Comparison of ENCODE assay signal across 8 mouse cellular contexts in genomic region chr6:83185895-83186861, GRCm38 (mm10). TPM values are rescaled to one million over a fixed set of nuclear protein-coding genes. Genes with fewer than 3 reads are reported as not detected.
DNase-seq lines count a peak whose midpoint lies in the region; ATAC-seq lines count a peak whose summit lies in the region.

No protein-coding gene starts in this region.

- peak; percentile 74 for ATAC-seq in embryonic facial prominence, embryonic 15.5 days (ENCODE audit: insufficient number of reproducible peaks, low FRiP score, low TSS enrichment, low read depth)
- peak; percentile 43; the same call in 1 of the 2 replicates for ATAC-seq in heart, embryonic 16.5 days (replicated peaks; ENCODE audit: extremely low read depth, insufficient read depth, low FRiP score)
- peak; percentile 85 for ATAC-seq in kidney, embryonic 16.5 days (ENCODE audit: low FRiP score, low TSS enrichment)
- ATAC-seq in limb, embryonic 13.5 days (ENCODE audit: low FRiP score, low read depth): peak; percentile 78; the same call in 1 of the 2 replicates
- ATAC-seq in midbrain, embryonic 15.5 days (replicated peaks): peak; percentile 97

- no peaks in the 10 kb centered on the region for H3K27me3 ChIP-seq in embryonic facial prominence, embryonic 15.5 days
- no peaks in the 10 kb centered on the region for H3K27me3 ChIP-seq in heart, embryonic 16.5 days (ENCODE audit: control insufficient read depth, insufficient read depth, low read length)
- H3K27me3 ChIP-seq in kidney, embryonic 16.5 days (ENCODE audit: insufficient read depth, low read length): no peaks in the 10 kb centered on the region
- H3K27me3 ChIP-seq in limb, embryonic 13.5 days: no peaks in the 10 kb centered on the region
- H3K27me3 ChIP-seq in midbrain, embryonic 15.5 days (replicated peaks): no peaks in the 10 kb centered on the region

- H3K4me1 ChIP-seq in embryonic facial prominence, embryonic 15.5 days: peaks cover 34% of the 10 kb centered on the region
- H3K4me1 ChIP-seq in heart, embryonic 16.5 days (ENCODE audit: control insufficient read depth, insufficient read depth, low read length): peaks cover 11% of the 10 kb centered on the region
- H3K4me1 ChIP-seq in kidney, embryonic 16.5 days (ENCODE audit: insufficient read depth, low read length): peaks cover 10% of the 10 kb centered on the region
- H3K4me1 ChIP-seq in limb, embryonic 13.5 days: peaks cover 25% of the 10 kb centered on the region
- peaks cover 32% of the 10 kb centered on the region for H3K4me1 ChIP-seq in midbrain, embryonic 15.5 days

- peak overlapping the region; percentile 42 for H3K4me2 ChIP-seq in embryonic facial prominence, embryonic 15.5 days (replicated peaks)
- peak overlapping the region; percentile 31 for H3K4me2 ChIP-seq in heart, embryonic 16.5 days (ENCODE audit: low read depth, low read length)
- H3K4me2 ChIP-seq in kidney, embryonic 16.5 days (replicated peaks; ENCODE audit: low read depth, low read length): peak overlapping the region; percentile 45
- peak overlapping the region; percentile 62 for H3K4me2 ChIP-seq in limb, embryonic 13.5 days (replicated peaks)
- peak overlapping the region; percentile 62 for H3K4me2 ChIP-seq in midbrain, embryonic 15.5 days

- peak overlapping the region; percentile 32 for H3K4me3 ChIP-seq in embryonic facial prominence, embryonic 15.5 days (replicated peaks)
- H3K4me3 ChIP-seq in heart, embryonic 16.5 days (ENCODE audit: low read length): no peak overlapping the region
- H3K4me3 ChIP-seq in kidney, embryonic 16.5 days (ENCODE audit: low read length): peak overlapping the region; percentile 26
- H3K4me3 ChIP-seq in limb, embryonic 13.5 days: peak overlapping the region; percentile 32
- peak overlapping the region; percentile 60 for H3K4me3 ChIP-seq in midbrain, embryonic 15.5 days

- peak overlapping the region; percentile 55 for H3K27ac ChIP-seq in embryonic facial prominence, embryonic 15.5 days (replicated peaks)
- H3K27ac ChIP-seq in heart, embryonic 16.5 days (ENCODE audit: low read length): no peak overlapping the region
- no peak overlapping the region for H3K27ac ChIP-seq in kidney, embryonic 16.5 days (ENCODE audit: low read length)
- H3K27ac ChIP-seq in limb, embryonic 13.5 days: no peak overlapping the region; the same call in 1 of the 2 replicates
- H3K27ac ChIP-seq in midbrain, embryonic 15.5 days: peak overlapping the region; percentile 94

- WGBS in embryonic facial prominence, embryonic 15.5 days: 8% methylated on average over 25 of the region's 25 CpGs
- 25% methylated on average over 25 of the region's 25 CpGs for whole genome bisulfite sequencing in heart, embryonic 16.5 days
- WGBS in kidney, embryonic 16.5 days: 14% methylated on average over 25 of the region's 25 CpGs
- WGBS in limb, embryonic 13.5 days: 7% methylated on average over 25 of the region's 25 CpGs
- 3% methylated on average over 25 of the region's 25 CpGs for WGBS in midbrain, embryonic 15.5 days

- no peaks in the 10 kb centered on the region for H3K9me3 ChIP-seq in embryonic facial prominence, embryonic 15.5 days (replicated peaks)
- no peaks in the 10 kb centered on the region for H3K9me3 ChIP-seq in heart, embryonic 16.5 days (replicated peaks; ENCODE audit: control insufficient read depth, low read length)
- H3K9me3 ChIP-seq in kidney, embryonic 16.5 days (ENCODE audit: low read length): no peaks in the 10 kb centered on the region
- H3K9me3 ChIP-seq in limb, embryonic 13.5 days: no peaks in the 10 kb centered on the region
- H3K9me3 ChIP-seq in midbrain, embryonic 15.5 days: no peaks in the 10 kb centered on the region

- peaks cover 50% of the 10 kb centered on the region for H3K36me3 ChIP-seq in embryonic facial prominence, embryonic 15.5 days
- H3K36me3 ChIP-seq in heart, embryonic 16.5 days (ENCODE audit: control insufficient read depth, insufficient read depth): peaks cover 37% of the 10 kb centered on the region
- peaks cover 46% of the 10 kb centered on the region for H3K36me3 ChIP-seq in kidney, embryonic 16.5 days (ENCODE audit: insufficient read depth, low read length)
- peaks cover 70% of the 10 kb centered on the region for H3K36me3 ChIP-seq in limb, embryonic 13.5 days
- peaks cover 31% of the 10 kb centered on the region for H3K36me3 ChIP-seq in midbrain, embryonic 15.5 days (replicated peaks)

- no peak overlapping the region for H3K9ac ChIP-seq in embryonic facial prominence, embryonic 15.5 days
- no peak overlapping the region for H3K9ac ChIP-seq in heart, embryonic 16.5 days (ENCODE audit: low read length)
- H3K9ac ChIP-seq in kidney, embryonic 16.5 days (replicated peaks; ENCODE audit: low read length): peak overlapping the region; percentile 33; the same call in 1 of the 2 replicates
- H3K9ac ChIP-seq in limb, embryonic 13.5 days: peak overlapping the region; percentile 62
- H3K9ac ChIP-seq in midbrain, embryonic 15.5 days: peak overlapping the region; percentile 76

- DNase-seq in heart, adult 11 months: peak; percentile 96
- no peak for DNase-seq in heart, adult 8-10 months (ENCODE audit: low spot score)
- DNase-seq in telencephalon, adult 2 months (ENCODE audit: low read depth, low spot score): peak; percentile 93

RNA-seq across cellular contexts. Expression of gene Dctn1, which starts 20.5 kb away (rescaled TPM):
- total RNA-seq in heart, adult 8-10 months (2022): 100 to 1,000 TPM; 120 to 137 (median 134) TPM
- 98.7 and 103 TPM in 2 replicates for polyA plus RNA-seq in embryonic facial prominence, embryonic 15.5 days (2015; fragmentation: Nextera tagmentation; extraction: Ambion mirVana)
- 76.9 and 78.1 TPM in 2 replicates for polyA plus RNA-seq in heart, embryonic 16.5 days (2015; fragmentation: Nextera tagmentation; extraction: Ambion mirVana)
- polyA plus RNA-seq in kidney, embryonic 16.5 days (2015; fragmentation: Nextera tagmentation; extraction: Ambion mirVana): 97.7 and 101 TPM in 2 replicates
- 88.9 and 90.3 TPM in 2 replicates for polyA plus RNA-seq in limb, embryonic 13.5 days (2015; fragmentation: Nextera tagmentation; extraction: Ambion mirVana)
- 162 TPM in 2 replicates for polyA plus RNA-seq in midbrain, embryonic 15.5 days (2015; fragmentation: Nextera tagmentation; extraction: Ambion mirVana)

RNA-seq across cellular contexts. Expression of gene 1700003E16Rik, which starts 30.0 kb away (rescaled TPM):
- total RNA-seq in heart, adult 8-10 months (2022): under 1 TPM; 0.16 to 0.41 (median 0.18) TPM
- 10.3 and 17.2 TPM in 2 replicates for polyA plus RNA-seq in embryonic facial prominence, embryonic 15.5 days (2015; fragmentation: Nextera tagmentation; extraction: Ambion mirVana)
- polyA plus RNA-seq in heart, embryonic 16.5 days (2015; fragmentation: Nextera tagmentation; extraction: Ambion mirVana): 1.5 and 2.2 TPM in 2 replicates
- 2.6 and 2.8 TPM in 2 replicates for polyA plus RNA-seq in kidney, embryonic 16.5 days (2015; fragmentation: Nextera tagmentation; extraction: Ambion mirVana)
- polyA plus RNA-seq in limb, embryonic 13.5 days (2015; fragmentation: Nextera tagmentation; extraction: Ambion mirVana): 3.7 and 3.8 TPM in 2 replicates
- 9.5 and 12.0 TPM in 2 replicates for polyA plus RNA-seq in midbrain, embryonic 15.5 days (2015; fragmentation: Nextera tagmentation; extraction: Ambion mirVana)

RNA-seq across cellular contexts. Expression of gene Wdr54, which starts 30.0 kb away (rescaled TPM):
- total RNA-seq in heart, adult 8-10 months (2022): 1 to 10 TPM; 2.1 to 2.6 (median 2.4) TPM
- polyA plus RNA-seq in embryonic facial prominence, embryonic 15.5 days (2015; fragmentation: Nextera tagmentation; extraction: Ambion mirVana): 7.9 and 12.0 TPM in 2 replicates
- 3.8 and 5.4 TPM in 2 replicates for polyA plus RNA-seq in heart, embryonic 16.5 days (2015; fragmentation: Nextera tagmentation; extraction: Ambion mirVana)
- polyA plus RNA-seq in kidney, embryonic 16.5 days (2015; fragmentation: Nextera tagmentation; extraction: Ambion mirVana): 7.7 and 8.0 TPM in 2 replicates
- polyA plus RNA-seq in limb, embryonic 13.5 days (2015; fragmentation: Nextera tagmentation; extraction: Ambion mirVana): 6.9 and 7.4 TPM in 2 replicates
- polyA plus RNA-seq in midbrain, embryonic 15.5 days (2015; fragmentation: Nextera tagmentation; extraction: Ambion mirVana): 20.8 and 21.6 TPM in 2 replicates

RNA-seq across cellular contexts. Expression of gene Slc4a5, which starts 33.5 kb away (rescaled TPM):
- total RNA-seq in heart, adult 8-10 months (2022): not detected
- polyA plus RNA-seq in embryonic facial prominence, embryonic 15.5 days (2015; fragmentation: Nextera tagmentation; extraction: Ambion mirVana): 0.11 and 0.48 TPM in 2 replicates
- 0.17 and 0.50 TPM in 2 replicates for polyA plus RNA-seq in heart, embryonic 16.5 days (2015; fragmentation: Nextera tagmentation; extraction: Ambion mirVana)
- 0.72 and 0.91 TPM in 2 replicates for polyA plus RNA-seq in kidney, embryonic 16.5 days (2015; fragmentation: Nextera tagmentation; extraction: Ambion mirVana)
- 0.10 and 0.20 TPM in 2 replicates for polyA plus RNA-seq in limb, embryonic 13.5 days (2015; fragmentation: Nextera tagmentation; extraction: Ambion mirVana)
- polyA plus RNA-seq in midbrain, embryonic 15.5 days (2015; fragmentation: Nextera tagmentation; extraction: Ambion mirVana): 0.37 and 0.41 TPM in 2 replicates

RNA-seq across cellular contexts. Expression of gene Rtkn, which starts 50.9 kb away (rescaled TPM):
- total RNA-seq in heart, adult 8-10 months (2022): 1 to 10 TPM; 4.8 to 5.4 (median 5.3) TPM
- 62.8 and 63.2 TPM in 2 replicates for polyA plus RNA-seq in embryonic facial prominence, embryonic 15.5 days (2015; fragmentation: Nextera tagmentation; extraction: Ambion mirVana)
- 21.1 and 26.0 TPM in 2 replicates for polyA plus RNA-seq in heart, embryonic 16.5 days (2015; fragmentation: Nextera tagmentation; extraction: Ambion mirVana)
- 43.0 and 43.9 TPM in 2 replicates for polyA plus RNA-seq in kidney, embryonic 16.5 days (2015; fragmentation: Nextera tagmentation; extraction: Ambion mirVana)
- polyA plus RNA-seq in limb, embryonic 13.5 days (2015; fragmentation: Nextera tagmentation; extraction: Ambion mirVana): 64.7 and 74.1 TPM in 2 replicates
- 10.9 and 15.3 TPM in 2 replicates for polyA plus RNA-seq in midbrain, embryonic 15.5 days (2015; fragmentation: Nextera tagmentation; extraction: Ambion mirVana)

Comparison
In these comparisons a context has a peak if more than half of its experiments do, and no peak if none do; other contexts are left out.
1. ATAC-seq: peak in every context shown above with its lines; median percentile 97 in midbrain, embryonic 15.5 days; 85 in kidney, embryonic 16.5 days; 78 in limb, embryonic 13.5 days; 74 in embryonic facial prominence, embryonic 15.5 days; 43 in heart, embryonic 16.5 days.
2. H3K27ac ChIP-seq: peak in embryonic facial prominence, embryonic 15.5 days (single experiment) and midbrain, embryonic 15.5 days (single experiment); none in heart, embryonic 16.5 days (single experiment), kidney, embryonic 16.5 days (single experiment) and limb, embryonic 13.5 days (single experiment).
3. H3K9ac ChIP-seq: peak in kidney, embryonic 16.5 days (single experiment), limb, embryonic 13.5 days (single experiment) and midbrain, embryonic 15.5 days (single experiment); none in embryonic facial prominence, embryonic 15.5 days (single experiment) and heart, embryonic 16.5 days (single experiment).
4. Peak in every context shown above with its lines, with median percentiles within 50 percentile points of each other: H3K4me2 ChIP-seq.